In the genomic region with DNA sequence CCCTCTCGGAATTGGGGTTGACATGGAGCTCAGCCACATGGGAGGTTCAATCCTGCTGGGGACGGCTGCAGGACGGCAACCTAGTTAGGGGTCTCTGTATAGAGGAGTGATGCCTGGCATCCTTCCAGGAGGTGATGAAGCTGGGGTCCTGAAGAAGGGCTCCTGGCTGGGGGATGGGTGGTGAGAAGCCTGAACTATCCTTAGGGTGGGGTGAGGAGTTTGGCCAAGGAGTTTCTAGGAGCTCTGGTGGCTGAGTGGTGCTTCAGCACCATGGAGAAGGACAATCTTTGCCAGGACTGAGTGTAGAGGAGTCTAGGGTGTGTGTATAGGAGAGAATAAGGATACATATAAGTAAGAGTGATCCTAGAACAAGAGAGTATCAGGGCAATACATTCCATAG, we compare ENCODE assay signal across 8 mouse cellular contexts. TPM values are rescaled to one million over a fixed set of nuclear protein-coding genes. Genes with fewer than 3 reads are reported as not detected.
DNase-seq lines count a peak whose midpoint lies in the region; ATAC-seq and TF ChIP-seq lines count a peak whose summit lies in the region.

No protein-coding gene starts in this region.

- H3K4me2 ChIP-seq in lung, embryonic 16.5 days (ENCODE audit: low read depth, low read length): no peak overlapping the region
- H3K4me2 ChIP-seq in hindbrain, embryonic 12.5 days (replicated peaks): peak overlapping the region; percentile 42
- H3K4me2 ChIP-seq in neural tube, embryonic 12.5 days (replicated peaks): peak overlapping the region; percentile 49

- H3K27ac ChIP-seq in lung, embryonic 16.5 days (ENCODE audit: low read length): no peak overlapping the region
- no peak overlapping the region; the same call in 1 of the 2 replicates for H3K27ac ChIP-seq in hindbrain, embryonic 12.5 days
- no peak overlapping the region for H3K27ac ChIP-seq in neural tube, embryonic 12.5 days

- no peak for DNase-seq in lung, adult 2 months
- peak; percentile 74 for DNase-seq in embryo, embryonic 10 days (ENCODE audit: low spot score)
- DNase-seq in gastrocnemius, postnatal 4 days (ENCODE audit: low spot score in 2 of 2): no peak
- no peak for DNase-seq in cerebellum, postnatal 4 days (ENCODE audit: low spot score in 2 of 2)

- no peak overlapping the region for H3K4me3 ChIP-seq in lung, embryonic 16.5 days (ENCODE audit: low read length)
- no peak overlapping the region for H3K4me3 ChIP-seq in lung, adult 2 months (replicated peaks; ENCODE audit: extremely low read depth, low read depth, low read length)
- peak overlapping the region; percentile 16 for H3K4me3 ChIP-seq in hindbrain, embryonic 12.5 days
- peak overlapping the region; percentile 15; the same call in 1 of the 2 replicates for H3K4me3 ChIP-seq in neural tube, embryonic 12.5 days

- H3K9ac ChIP-seq in lung, embryonic 16.5 days (ENCODE audit: low read length): no peak overlapping the region
- peak overlapping the region; percentile 42; the same call in 1 of the 2 replicates for H3K9ac ChIP-seq in hindbrain, embryonic 12.5 days
- H3K9ac ChIP-seq in neural tube, embryonic 12.5 days: peak overlapping the region; percentile 21; the same call in 1 of the 2 replicates

- ATAC-seq in lung, embryonic 16.5 days (ENCODE audit: low read depth): 0 out of 2 replicates have a peak, but pooled peaks have one; percentile 23
- no peak for ATAC-seq in hindbrain, embryonic 12.5 days (ENCODE audit: low FRiP score)
- ATAC-seq in neural tube, embryonic 12.5 days (ENCODE audit: low FRiP score, low read depth): no peak; the same call in 1 of the 2 replicates
- no peak for ATAC-seq in erythroid progenitor cell, adult 5-6 weeks (replicated peaks; ENCODE audit: low FRiP score, poor library complexity, severe bottlenecking)

- WGBS in lung, embryonic 16.5 days: 45% methylated on average over 3 of the region's 3 CpGs
- 28% methylated on average over 3 of the region's 3 CpGs for WGBS in lung, adult 2 months
- 29% methylated on average over 3 of the region's 3 CpGs for WGBS in hindbrain, embryonic 12.5 days
- 31% methylated on average over 3 of the region's 3 CpGs for WGBS in neural tube, embryonic 12.5 days

- H3K9me3 ChIP-seq in lung, embryonic 16.5 days (ENCODE audit: control insufficient read depth, low read length): no peaks in the 10 kb centered on the region
- no peaks in the 10 kb centered on the region for H3K9me3 ChIP-seq in hindbrain, embryonic 12.5 days (replicated peaks)
- H3K9me3 ChIP-seq in neural tube, embryonic 12.5 days: no peaks in the 10 kb centered on the region

- no peaks in the 10 kb centered on the region; the same call in 1 of the 2 replicates for H3K27me3 ChIP-seq in lung, embryonic 16.5 days (ENCODE audit: control insufficient read depth, insufficient read depth, low read depth, low read length)
- peaks cover 32% of the 10 kb centered on the region for H3K27me3 ChIP-seq in hindbrain, embryonic 12.5 days
- peaks cover 34% of the 10 kb centered on the region for H3K27me3 ChIP-seq in neural tube, embryonic 12.5 days (replicated peaks)

- H3K4me1 ChIP-seq in lung, embryonic 16.5 days (replicated peaks; ENCODE audit: control insufficient read depth, insufficient read depth, low read length): no peaks in the 10 kb centered on the region
- H3K4me1 ChIP-seq in lung, adult 2 months (ENCODE audit: control insufficient read depth, insufficient read depth, low read length): no peaks in the 10 kb centered on the region
- peaks cover 21% of the 10 kb centered on the region for H3K4me1 ChIP-seq in hindbrain, embryonic 12.5 days
- H3K4me1 ChIP-seq in neural tube, embryonic 12.5 days: 0 out of 2 replicates have a peak, but pooled peaks cover 3% of the 10 kb centered on the region

- TF ChIP-seq POLR2A in lung, adult 2 months (IDR thresholded peaks at IDR 0.05; ENCODE audit: borderline replicate concordance, extremely low read depth, low read depth, low read length): no peak

- TF ChIP-seq CTCF in lung, adult 2 months (IDR thresholded peaks at IDR 0.05; ENCODE audit: insufficient read depth, low read length): no peak

- no peaks in the 10 kb centered on the region for H3K36me3 ChIP-seq in lung, embryonic 16.5 days (ENCODE audit: control insufficient read depth, insufficient read depth, low read length)
- no peaks in the 10 kb centered on the region for H3K36me3 ChIP-seq in hindbrain, embryonic 12.5 days
- H3K36me3 ChIP-seq in neural tube, embryonic 12.5 days: no peaks in the 10 kb centered on the region

RNA-seq across cellular contexts. Expression of gene Pde2a, which starts 0.6 kb away (rescaled TPM):
- polyA plus RNA-seq in lung, embryonic 16.5 days (2015; fragmentation: Nextera tagmentation; extraction: Ambion mirVana): 14.8 and 22.5 TPM in 2 replicates
- polyA plus RNA-seq in lung, adult 2 months (2012; rRNA removed): 8.7 and 9.3 TPM in 2 replicates
- 26.9 and 27.4 TPM in 2 replicates for polyA plus RNA-seq in hindbrain, embryonic 12.5 days (2016; fragmentation: Nextera tagmentation; extraction: Ambion mirVana)
- polyA plus RNA-seq in neural tube, embryonic 12.5 days (2016; fragmentation: Nextera tagmentation; extraction: Ambion mirVana): 30.7 and 40.0 TPM in 2 replicates
- 10 to 100 TPM; 60.7 to 61.2 TPM for total RNA-seq in gastrocnemius, postnatal 4 days (2021)
- total RNA-seq in erythroid progenitor cell, adult 5-6 weeks (2015; ENCODE audit: low replicate concordance): 15.9 and 17.2 TPM in 2 replicates
- 1.7 and 11.8 TPM in 2 replicates for total RNA-seq in erythroid progenitor cell, adult 5-6 weeks (2017; ENCODE audit: low replicate concordance)

RNA-seq across cellular contexts. Expression of gene Gm45837, which starts 11.4 kb away (rescaled TPM):
- polyA plus RNA-seq in lung, embryonic 16.5 days (2015; fragmentation: Nextera tagmentation; extraction: Ambion mirVana): 2.4 and 8.8 TPM in 2 replicates
- polyA plus RNA-seq in lung, adult 2 months (2012; rRNA removed): 0.68 and 1.7 TPM in 2 replicates
- polyA plus RNA-seq in hindbrain, embryonic 12.5 days (2016; fragmentation: Nextera tagmentation; extraction: Ambion mirVana): not detected in 2 replicates
- polyA plus RNA-seq in neural tube, embryonic 12.5 days (2016; fragmentation: Nextera tagmentation; extraction: Ambion mirVana): not detected in 2 replicates
- not detected for total RNA-seq in gastrocnemius, postnatal 4 days (2021)
- total RNA-seq in erythroid progenitor cell, adult 5-6 weeks (2015; ENCODE audit: low replicate concordance): not detected in 2 replicates
- total RNA-seq in erythroid progenitor cell, adult 5-6 weeks (2017; ENCODE audit: low replicate concordance): 4.2 TPM in 1 of 2 replicates, not detected in the other

Comparison
In these comparisons a context has a peak if more than half of its experiments do, and no peak if none do; other contexts are left out.
1. H3K4me3 ChIP-seq: peak in hindbrain, embryonic 12.5 days (single experiment) and neural tube, embryonic 12.5 days (single experiment); none in lung, embryonic 16.5 days (single experiment) and lung, adult 2 months (single experiment).